Mouse (Mus musculus): Measurements from ENCODE around the gene Wnt8b.

The Wnt8b gene

GRCm38 (mm10) chr19:44512601-44513000 lies 19.3 kb downstream of the Wnt8b start:
- no peak for DNase-seq (ENCODE audit: low spot score)

DNA sequence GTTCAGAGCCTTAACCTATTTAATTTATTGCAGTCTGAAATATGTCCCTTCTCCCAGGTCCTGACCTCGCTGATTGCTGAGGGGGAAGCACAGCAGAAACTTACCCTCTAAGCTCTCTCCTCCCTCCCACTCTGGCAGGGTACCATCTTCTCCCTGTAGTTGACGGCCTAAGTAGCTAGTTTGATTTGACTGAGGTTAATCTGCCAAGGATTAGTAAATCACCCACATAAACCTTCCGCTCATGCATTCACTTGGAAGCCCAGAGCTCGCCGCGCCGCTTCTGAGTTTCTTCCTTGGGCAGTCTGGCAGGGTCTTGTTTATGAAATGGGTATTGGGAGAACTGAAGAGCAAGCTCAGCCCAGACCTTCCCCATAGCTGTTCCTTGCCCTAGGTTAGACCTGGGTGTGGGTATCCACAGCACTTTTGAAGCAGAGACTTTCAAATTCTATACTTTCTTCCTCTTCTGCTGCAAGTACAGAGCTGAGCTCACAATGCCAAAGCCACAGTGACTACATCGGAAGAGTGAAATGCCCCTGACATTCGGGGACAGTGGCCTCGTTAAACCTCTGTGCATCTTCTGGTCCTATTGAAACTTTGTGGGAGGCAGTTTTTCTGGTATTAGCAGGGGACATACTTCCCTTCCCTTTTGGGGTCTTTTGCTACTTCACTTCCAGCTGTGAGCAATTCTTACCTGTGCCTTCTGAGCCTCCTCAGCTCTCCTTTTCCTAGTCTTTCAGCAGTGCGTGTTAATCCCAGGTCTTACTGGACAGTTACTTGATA lies 20.0 kb downstream of the Wnt8b start:
- DNase-seq (ENCODE audit: low spot score): no peak

DNA sequence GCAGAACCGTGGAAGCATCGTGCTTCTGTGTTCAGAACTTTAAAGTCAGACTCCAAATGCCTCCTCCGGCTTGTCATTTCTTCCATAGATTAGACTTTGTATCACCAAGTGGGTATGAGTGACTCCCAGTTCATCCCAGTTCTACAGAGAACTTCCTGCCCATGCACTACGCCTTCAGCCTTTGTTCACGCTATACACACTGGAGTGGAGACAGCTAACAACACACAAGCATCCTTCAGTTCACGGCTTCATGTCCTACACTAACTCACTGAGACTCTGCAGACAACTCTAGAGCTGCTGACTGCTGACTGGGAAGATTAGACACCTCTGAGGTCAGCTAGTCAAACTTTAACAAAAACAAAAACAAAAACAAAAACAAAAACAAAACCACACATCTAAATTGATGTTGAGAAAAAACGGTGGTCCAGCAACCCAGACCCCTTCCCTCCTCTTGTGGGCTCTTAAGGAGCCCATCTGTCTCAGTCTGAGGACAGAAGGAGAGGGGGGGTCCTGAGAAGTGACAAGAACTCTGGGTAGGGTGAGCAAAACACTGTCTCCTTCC lies 20.7 kb downstream of the Wnt8b start:
- DNase-seq (ENCODE audit: low spot score): no peak

DNA sequence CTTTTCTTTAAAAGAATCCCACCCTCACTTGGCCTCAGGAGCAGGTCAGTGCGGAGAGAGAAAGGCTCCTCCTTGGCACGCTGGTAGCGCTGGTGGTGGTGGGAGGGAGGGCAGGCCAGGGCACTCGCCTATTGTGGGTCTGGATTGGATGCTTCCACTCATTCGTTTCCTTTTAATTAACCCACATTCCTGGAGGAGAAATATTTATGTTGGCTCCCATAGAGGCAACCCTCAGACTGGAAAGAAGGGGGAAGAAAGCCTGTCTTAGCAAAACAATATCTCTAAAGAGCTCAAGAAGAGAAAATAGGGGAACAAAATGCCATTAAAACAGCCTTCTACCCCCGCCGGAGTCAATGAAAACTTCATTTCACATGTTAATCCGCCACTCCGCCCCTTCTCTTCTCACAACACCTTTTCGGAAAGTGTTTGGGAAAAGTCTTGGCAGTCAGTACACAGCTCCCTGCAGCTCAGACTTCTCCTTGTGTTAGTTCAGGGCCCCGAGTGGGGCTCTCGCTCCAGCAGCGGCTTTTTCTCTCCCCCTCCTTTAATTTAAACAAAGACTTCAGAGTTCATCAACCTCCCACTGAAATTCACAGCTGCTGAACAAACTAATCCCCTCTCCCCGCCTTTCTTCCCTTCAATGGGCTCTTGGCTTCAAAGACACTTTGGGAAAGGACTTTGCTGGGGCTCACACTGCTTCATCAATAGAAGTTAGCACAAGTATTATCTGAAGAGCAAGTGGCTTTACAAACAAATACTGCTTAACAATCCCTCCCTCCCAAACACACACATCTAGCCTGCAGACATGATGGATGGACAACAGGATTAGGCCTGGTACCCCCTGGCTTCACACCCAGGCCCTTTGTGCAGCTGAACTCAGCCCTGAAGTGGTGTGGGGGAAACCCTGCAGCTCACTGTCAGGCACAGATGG lies 21.5 kb downstream of the Wnt8b start:
- no peak for DNase-seq (ENCODE audit: low spot score)

- DNase-seq (ENCODE audit: low spot score): no peak
These were observed 22.5 kb downstream of the Wnt8b start for GRCm38 (mm10) chr19:44515769-44516168.

DNA sequence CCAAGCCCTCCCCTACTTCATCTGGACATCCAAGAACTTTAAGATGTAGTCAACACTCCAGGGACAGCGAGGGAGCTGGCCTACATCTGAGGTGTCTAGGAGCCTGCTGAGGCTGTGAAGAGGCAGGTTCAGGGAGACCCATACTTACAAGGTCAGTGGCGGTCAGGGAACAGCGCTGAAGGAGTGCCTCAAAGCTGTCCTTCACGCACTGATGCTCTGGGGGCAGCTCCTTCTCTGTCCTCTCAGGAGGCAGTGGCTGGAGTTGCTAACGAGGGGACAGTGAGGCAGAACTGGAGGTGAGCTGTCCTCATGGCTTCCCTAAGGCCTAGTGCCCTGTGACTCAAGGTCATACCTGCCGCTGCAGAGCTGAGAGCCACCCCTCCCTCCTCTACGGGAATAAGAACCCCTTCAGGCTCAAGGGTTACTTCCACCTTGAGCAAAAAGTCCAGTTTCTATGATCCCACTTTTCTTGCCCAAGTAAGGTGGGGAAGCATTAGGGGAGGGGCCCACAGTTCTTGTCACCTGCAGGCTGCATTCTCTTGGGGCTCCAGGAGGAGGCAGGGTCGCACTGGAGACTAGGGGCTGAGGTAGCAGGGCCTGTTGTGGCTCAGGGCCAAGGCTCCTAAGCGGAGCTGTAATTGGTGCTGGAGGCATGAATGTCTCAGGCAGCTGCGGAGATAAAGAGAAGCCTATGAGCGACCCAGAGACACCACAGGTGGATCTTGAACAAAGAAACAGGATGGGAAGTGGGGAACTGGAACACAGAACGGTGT lies 24.9 kb downstream of the Wnt8b start:
- DNase-seq (ENCODE audit: low spot score): no peak

- no peak for DNase-seq (ENCODE audit: low spot score)
These were observed 25.9 kb downstream of the Wnt8b start for GRCm38 (mm10) chr19:44519152-44519551.

DNA sequence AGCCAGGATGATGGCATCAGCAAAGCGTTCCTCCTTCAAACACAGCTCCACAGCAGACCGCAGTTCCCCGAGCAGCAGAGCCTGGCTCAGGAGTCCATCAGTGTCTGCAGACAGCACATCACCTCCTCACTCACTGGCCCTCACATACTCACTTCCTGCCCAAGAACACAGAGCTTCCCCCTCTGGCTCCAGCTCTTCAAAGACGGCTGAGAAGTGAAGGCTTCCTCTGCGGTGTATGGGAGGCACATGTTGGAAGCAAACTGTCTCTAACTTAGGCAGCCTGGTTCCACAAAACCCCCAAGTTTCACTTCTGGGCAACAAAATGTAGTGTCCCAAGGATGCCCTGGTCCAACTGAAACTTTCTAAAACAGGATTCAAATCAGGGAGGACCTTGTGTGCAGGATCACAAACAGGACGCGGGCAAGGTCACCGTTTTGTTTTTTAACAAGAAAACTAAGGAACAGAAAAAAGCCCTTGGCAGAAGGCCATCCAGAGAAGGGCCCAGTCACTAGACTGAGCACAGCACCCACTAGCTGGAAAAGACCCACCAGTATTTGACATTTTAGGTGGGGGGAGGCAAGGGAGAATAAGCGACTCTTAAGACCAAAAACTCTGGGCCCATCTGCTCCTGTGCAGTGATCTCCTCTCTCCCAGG lies 32.4 kb downstream of the Wnt8b start:
- DNase-seq (ENCODE audit: low spot score): no peak

DNA sequence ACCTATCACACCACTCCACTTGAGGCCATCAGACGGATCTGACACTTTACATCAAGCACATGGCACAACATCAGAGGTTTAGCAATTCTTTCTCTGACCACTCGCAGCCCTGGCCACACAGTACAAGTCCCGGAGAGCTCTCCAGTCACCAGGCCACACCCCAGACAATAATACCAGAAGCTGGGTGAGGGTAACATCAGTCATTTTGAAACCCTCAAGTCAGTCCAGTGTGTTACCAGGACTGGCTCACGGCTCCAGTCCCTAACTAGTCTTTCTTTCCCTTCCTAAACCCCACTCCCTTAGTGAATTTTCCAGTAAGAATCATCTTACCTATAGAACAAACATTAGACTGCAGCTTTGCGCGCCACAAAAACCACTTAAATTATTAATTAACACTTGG lies 36.7 kb downstream of the Wnt8b start:
- DNase-seq (ENCODE audit: low spot score): no peak

DNA sequence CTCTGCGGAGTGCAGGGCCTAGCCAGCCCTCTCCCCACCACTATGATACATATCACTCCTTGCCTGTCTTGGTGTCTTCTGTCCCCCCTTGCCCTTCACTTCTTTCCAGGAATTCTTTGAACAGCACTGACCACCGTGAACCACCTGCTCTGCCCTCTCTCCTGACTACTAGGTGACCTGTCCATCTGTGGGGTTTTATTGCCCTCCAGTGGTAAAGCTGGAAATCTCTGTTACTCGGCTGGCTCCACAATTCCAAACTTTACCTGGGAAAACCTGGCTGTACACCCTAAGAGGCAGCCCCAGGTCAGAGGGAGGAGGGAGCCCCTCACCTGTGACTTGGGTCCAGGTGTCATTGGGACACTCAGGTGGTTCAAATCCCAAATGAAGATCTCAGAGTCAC lies 42.1 kb downstream of the Wnt8b start:
- DNase-seq (ENCODE audit: low spot score): no peak

GRCm38 (mm10) chr19:44537416-44537815 lies 44.1 kb downstream of the Wnt8b start:
- no peak for DNase-seq (ENCODE audit: low spot score)

DNA sequence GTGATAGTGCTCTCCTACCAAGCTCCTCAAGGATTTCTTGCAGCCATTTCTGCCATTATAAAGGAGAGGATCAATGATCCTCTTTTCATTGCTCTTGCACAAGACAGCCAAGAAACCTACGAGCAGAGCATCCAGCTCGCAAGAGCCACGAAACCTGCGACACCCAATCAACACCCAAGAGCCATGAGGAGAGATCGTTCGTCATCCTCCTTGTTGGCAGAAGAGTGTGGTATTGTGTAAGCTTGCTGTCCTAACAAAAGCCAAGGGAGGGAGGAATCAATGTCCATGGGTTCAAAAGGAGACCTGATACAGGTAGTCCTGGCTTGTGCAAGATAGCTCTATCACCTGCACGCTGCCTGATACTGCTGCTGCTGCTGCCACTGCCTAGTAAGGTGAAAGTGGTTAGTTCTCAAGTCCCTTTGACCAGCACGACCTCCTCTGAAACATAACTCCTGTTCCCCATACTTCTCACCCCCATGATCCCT lies 49.5 kb downstream of the Wnt8b start:
- no peak for DNase-seq (ENCODE audit: low spot score)

DNA sequence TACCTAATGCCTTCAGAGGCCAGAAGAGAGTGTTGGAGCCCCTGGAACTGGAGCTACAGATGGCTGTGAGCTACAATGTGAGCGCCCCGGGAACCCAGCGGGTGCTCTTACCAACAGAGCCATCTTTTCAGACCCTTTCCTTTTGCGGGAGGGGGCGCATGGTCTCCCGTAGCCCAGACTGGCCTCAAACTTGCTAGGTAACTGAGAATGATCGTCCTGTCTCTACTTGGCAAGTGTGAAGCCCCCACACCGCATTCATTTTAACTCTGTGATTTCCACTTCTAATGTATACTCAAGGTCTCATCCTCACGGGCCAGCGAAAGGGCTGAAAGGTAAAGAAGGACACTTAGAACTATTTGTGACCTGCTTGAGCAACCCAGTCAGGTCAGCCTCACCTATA lies 51.1 kb downstream of the Wnt8b start:
- DNase-seq (ENCODE audit: low spot score): no peak

DNA sequence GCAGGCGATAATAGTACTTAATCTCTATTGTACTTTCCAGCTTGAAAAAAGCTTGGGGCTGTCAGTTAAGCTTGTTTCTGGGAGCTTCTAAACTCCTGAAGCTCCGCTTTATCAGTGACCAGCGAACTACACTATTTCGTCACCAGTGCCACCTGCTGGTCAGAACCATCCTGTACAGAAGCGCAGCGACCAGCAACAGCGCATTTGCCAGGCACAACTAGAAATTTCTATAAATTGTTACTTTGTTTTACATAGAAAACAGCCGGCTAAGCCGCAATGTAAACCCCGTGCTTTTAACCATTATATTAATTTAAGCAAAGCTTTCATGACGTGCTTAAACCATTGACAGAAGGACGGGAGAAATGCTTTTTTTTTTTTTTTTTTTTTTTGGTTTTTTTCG lies 51.5 kb downstream of the Wnt8b start:
- DNase-seq (ENCODE audit: low spot score): peak; percentile 55

DNA sequence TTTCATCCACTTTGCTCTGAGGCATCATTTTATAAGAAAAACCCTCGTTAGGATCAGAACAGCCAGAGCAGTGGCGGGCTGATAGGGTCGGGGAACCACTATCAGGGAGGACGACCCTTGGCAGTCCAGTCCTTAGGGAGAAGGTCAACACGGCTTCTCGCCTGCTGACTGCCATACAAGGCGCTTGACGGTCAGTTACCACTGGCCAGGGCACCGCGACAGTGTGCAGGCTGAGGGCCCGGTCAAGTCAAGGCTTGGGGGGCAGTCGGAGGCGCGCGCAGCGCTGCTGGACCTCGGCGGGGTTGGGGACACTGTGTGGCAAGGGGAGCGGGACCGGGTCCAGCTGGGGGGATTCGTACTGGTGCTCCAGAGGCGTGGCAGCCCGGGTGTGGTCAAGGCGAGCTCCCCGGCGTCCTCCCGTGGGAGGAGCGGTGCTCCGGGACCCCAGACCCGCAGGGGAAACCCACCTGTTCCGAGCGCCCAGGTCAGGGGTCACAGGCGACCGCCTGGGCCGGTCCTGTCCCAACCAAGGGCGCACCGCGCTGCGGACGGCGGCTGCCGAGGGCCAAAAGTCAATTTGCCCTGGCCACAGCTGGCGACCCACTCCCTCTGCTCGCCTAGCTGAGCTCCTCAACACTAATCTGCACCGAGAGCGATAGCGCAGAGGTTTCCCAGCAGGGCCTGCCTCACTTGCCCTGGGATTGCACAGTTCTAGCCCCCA lies 52.2 kb downstream of the Wnt8b start, which contains the start of gene Sec31b:
Gene Sec31b, minus strand, starts transcription at position 544 of the 721 bp plus-strand sequence.
- DNase-seq (ENCODE audit: low spot score): no peak

- DNase-seq (ENCODE audit: low spot score): no peak
These were observed 59.5 kb downstream of the Wnt8b start, which contains the start of gene Gm20538 for GRCm38 (mm10) chr19:44552731-44553130. Gm20538 (minus strand) TSS chr19:44552831.

GRCm38 (mm10) chr19:44553286-44553685 lies 60.0 kb downstream of the Wnt8b start:
- no peak for DNase-seq (ENCODE audit: low spot score)

GRCm38 (mm10) chr19:44554490-44554860 lies 61.2 kb downstream of the Wnt8b start:
- DNase-seq (ENCODE audit: low spot score): no peak

DNA sequence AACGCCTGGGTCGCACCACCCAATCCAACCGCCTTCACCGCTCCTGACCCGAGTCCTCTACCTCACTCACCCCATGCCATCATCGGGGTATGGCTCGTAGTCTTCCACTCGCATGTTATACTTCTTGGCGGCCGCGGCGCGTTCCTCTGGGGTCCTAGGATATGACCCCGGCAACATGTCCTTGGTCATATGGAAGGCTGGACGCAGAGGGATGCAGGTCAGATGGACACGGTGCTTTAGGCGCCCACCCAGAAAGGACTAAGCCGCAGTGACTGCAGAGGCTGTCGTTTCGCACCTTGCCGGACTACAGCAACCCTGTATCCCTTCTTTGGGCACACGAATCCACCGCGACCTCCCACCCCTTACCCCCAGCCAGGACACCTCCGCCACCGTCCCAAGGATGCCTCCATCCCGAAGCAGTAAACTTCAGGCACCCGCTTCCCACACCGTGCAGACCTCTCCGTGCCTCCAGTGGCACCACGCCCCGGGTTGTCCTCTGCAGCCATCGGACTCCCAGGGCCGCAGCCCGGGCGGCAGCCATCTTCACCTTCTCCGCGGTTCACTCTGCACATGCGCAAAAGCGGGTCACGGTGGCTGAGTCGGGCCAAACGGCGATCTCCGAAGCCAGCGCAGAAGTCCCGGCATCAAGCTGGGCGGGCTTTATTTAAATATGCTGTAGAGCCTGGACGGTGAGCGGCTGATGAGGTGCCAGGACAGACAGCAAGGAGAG lies 61.8 kb downstream of the Wnt8b start, which contains the start of gene Ndufb8:
Gene Ndufb8, minus strand, starts transcription at position 580 of the 730 bp plus-strand sequence.
- DNase-seq (ENCODE audit: low spot score): peak; percentile 63

Measured in layer of hippocampus, adult 9-10 months (tissue).